Mouse (Mus musculus) liver, embryonic 13.5 days (tissue): Measurements from ENCODE around the gene Arid4b. TPM values are rescaled to one million over a fixed set of nuclear protein-coding genes. Genes with fewer than 3 reads are reported as not detected.

ENCODE experiments used
- ATAC-seq: fragments of 200-750 bp; cut with Nextera tagmentation; 2 replicates; pipeline ENCODE4 v1.8.0; 2017; ENCODE audit warnings: low read depth, mild to moderate bottlenecking, moderate number of reproducible peaks, moderate library complexity
- DNase-seq: peaks from one replicate; pipeline ENCODE4 v3.0.0; 2022
- H3K27ac ChIP-seq: fragments of 300-500 bp; sonication (generic); 2 replicates; pipeline ENCODE4 v1.5.1; 2015; ENCODE audit warnings: moderate library complexity, mild to moderate bottlenecking, inconsistent platforms
- H3K27me3 ChIP-seq: fragments of 300-500 bp; sonication (generic); 2 replicates; pipeline ENCODE4 v1.6.1; 2015; ENCODE audit warnings: mild to moderate bottlenecking, inconsistent platforms
- H3K36me3 ChIP-seq: fragments of 300-500 bp; sonication (generic); 2 replicates; pipeline ENCODE4 v1.6.1; 2015; ENCODE audit warnings: mild to moderate bottlenecking, inconsistent platforms
- H3K4me1 ChIP-seq: fragments of 300-500 bp; sonication (generic); replicated peaks from 2 replicates; pipeline ENCODE4 v1.6.1; 2015; ENCODE audit warnings: inconsistent platforms
- H3K4me2 ChIP-seq: fragments of 300-500 bp; sonication (generic); 2 replicates; pipeline ENCODE4 v1.6.1; 2015; ENCODE audit warnings: inconsistent platforms, mild to moderate bottlenecking, moderate library complexity
- H3K4me3 ChIP-seq: fragments of 300-500 bp; sonication (generic); replicated peaks from 2 replicates; pipeline ENCODE4 v1.5.1; 2015; ENCODE audit warnings: mild to moderate bottlenecking, inconsistent platforms
- H3K9ac ChIP-seq: fragments of 300-500 bp; sonication (generic); 2 replicates; pipeline ENCODE4 v1.6.1; 2015; ENCODE audit warnings: mild to moderate bottlenecking, inconsistent platforms
- H3K9me3 ChIP-seq: fragments of 300-500 bp; sonication (generic); replicated peaks from 2 replicates; pipeline ENCODE4 v1.6.1; 2016; ENCODE audit warnings: inconsistent platforms
- WGBS: fragments of 180-500 bp; shearing (Covaris S2); methylation state at CpG from one replicate; pipeline ENCODE4 v1.1.7; 2015; ENCODE audit not compliant: insufficient replicate concordance; 5-methylcytosine and 5-hydroxymethylcytosine counted together
- polyA plus RNA-seq: library from polyadenylated mRNA; unstranded; fragments of >200 nt; fragmentation: Nextera tagmentation; extraction: Ambion mirVana; gene quantifications from 2 replicates; pipeline ENCODE4 v1.2.1, GENCODE M21; 2015

The Arid4b gene
- polyA plus RNA-seq, 1 experiment from 2014 or later, result 17.8 TPM

- peak overlapping the region; percentile 100 for H3K9ac ChIP-seq
- peaks cover 44% of the 10 kb centered on the region for H3K4me1 ChIP-seq
- no peaks in the 10 kb centered on the region for H3K9me3 ChIP-seq
- H3K4me3 ChIP-seq, result peak overlapping the region; percentile 99
- DNase-seq (no peak), ATAC-seq (peak; percentile 25)
- 1% methylated on average over 31 of the region's 31 CpGs for WGBS
- H3K27ac ChIP-seq, result peak overlapping the region; percentile 95
- peak overlapping the region; percentile 82 for H3K4me2 ChIP-seq
- H3K27me3 ChIP-seq, result no peaks in the 10 kb centered on the region
- H3K36me3 ChIP-seq, result peaks cover 14% of the 10 kb centered on the region; the same call in 1 of the 2 replicates
Measured at GRCm38 (mm10) chr13:14063942-14064271, 875 bp downstream of the Arid4b start.

- WGBS, result under 1% methylated on average over 57 of the region's 65 CpGs
- H3K4me1 ChIP-seq, result peaks cover 44% of the 10 kb centered on the region
- ATAC-seq, result no peak; the same call in 1 of the 2 replicates
Measured at GRCm38 (mm10) chr13:14064341-14065027, 1.5 kb downstream of the Arid4b start.

GRCm38 (mm10) chr13:14065028-14065380 lies 2.0 kb downstream of the Arid4b start:
- DNase-seq, result no peak
- Histone ChIP-seq H3K4me3 (peak overlapping the region; percentile 99), H3K27ac (peak overlapping the region; percentile 95), H3K4me2 (peak overlapping the region; percentile 82), H3K9ac (peak overlapping the region; percentile 100), H3K36me3 (peaks cover 16% of the 10 kb centered on the region; the same call in 1 of the 2 replicates), H3K4me1 (peaks cover 44% of the 10 kb centered on the region), H3K27me3 (no peaks in the 10 kb centered on the region), H3K9me3 (no peaks in the 10 kb centered on the region)
- no peak for ATAC-seq
- 24% methylated on average over 9 of the region's 9 CpGs for WGBS

More at GRCm38 (mm10) chr13:14064341-14065027, 1.5 kb downstream of the Arid4b start:
- peak overlapping the region; percentile 100 for H3K9ac ChIP-seq
- H3K9me3 ChIP-seq, result no peaks in the 10 kb centered on the region
- peak overlapping the region; percentile 99 for H3K4me3 ChIP-seq
- H3K4me2 ChIP-seq, result peak overlapping the region; percentile 82
- peak overlapping the region; percentile 95 for H3K27ac ChIP-seq
- H3K36me3 ChIP-seq, result peaks cover 16% of the 10 kb centered on the region; the same call in 1 of the 2 replicates
- no peaks in the 10 kb centered on the region for H3K27me3 ChIP-seq
- peak; percentile 27 for DNase-seq

- Histone ChIP-seq H3K9ac (0 out of 2 replicates have a peak overlapping the region, but pooled peaks have one; percentile 17), H3K36me3 (peaks cover 16% of the 10 kb centered on the region; the same call in 1 of the 2 replicates), H3K9me3 (no peaks in the 10 kb centered on the region), H3K27ac (no peak overlapping the region; the same call in 1 of the 2 replicates), H3K27me3 (no peaks in the 10 kb centered on the region), H3K4me3 (no peak overlapping the region), H3K4me2 (peak overlapping the region; percentile 14; the same call in 1 of the 2 replicates), H3K4me1 (peaks cover 47% of the 10 kb centered on the region)
- DNase-seq (no peak), ATAC-seq (no peak)
- 69% methylated on average over 1 of the region's 1 CpGs for WGBS
Measured at GRCm38 (mm10) chr13:14065701-14066100, 2.7 kb downstream of the Arid4b start.

DNA sequence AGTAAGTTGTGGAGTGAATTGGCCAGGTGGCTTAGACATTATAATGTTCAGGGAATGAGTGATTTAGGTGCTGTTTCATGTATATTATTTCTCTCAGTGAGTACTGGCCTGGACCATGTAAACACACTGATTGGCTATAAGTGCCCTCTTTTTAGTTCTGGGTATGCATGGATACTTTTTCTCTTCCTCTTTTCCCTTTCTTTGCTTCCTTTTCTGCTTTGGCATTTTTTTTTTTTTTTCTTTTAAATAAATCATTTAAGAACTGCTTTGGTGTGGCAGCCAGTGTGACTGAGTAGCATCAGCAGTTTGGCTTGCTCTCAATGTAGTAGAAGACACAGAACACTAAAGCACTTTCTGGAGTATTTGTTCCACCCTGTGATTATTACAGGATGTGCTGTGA lies 5.0 kb downstream of the Arid4b start:
- H3K9me3 ChIP-seq, result no peaks in the 10 kb centered on the region
- H3K4me2 ChIP-seq, result no peak overlapping the region
- no peaks in the 10 kb centered on the region for H3K27me3 ChIP-seq
- no peak for ATAC-seq
- no peak overlapping the region for H3K27ac ChIP-seq
- H3K4me3 ChIP-seq, result no peak overlapping the region
- H3K4me1 ChIP-seq, result peaks cover 43% of the 10 kb centered on the region
- DNase-seq, result no peak
- H3K36me3 ChIP-seq, result peaks cover 16% of the 10 kb centered on the region; the same call in 1 of the 2 replicates
- H3K9ac ChIP-seq, result no peak overlapping the region

DNA sequence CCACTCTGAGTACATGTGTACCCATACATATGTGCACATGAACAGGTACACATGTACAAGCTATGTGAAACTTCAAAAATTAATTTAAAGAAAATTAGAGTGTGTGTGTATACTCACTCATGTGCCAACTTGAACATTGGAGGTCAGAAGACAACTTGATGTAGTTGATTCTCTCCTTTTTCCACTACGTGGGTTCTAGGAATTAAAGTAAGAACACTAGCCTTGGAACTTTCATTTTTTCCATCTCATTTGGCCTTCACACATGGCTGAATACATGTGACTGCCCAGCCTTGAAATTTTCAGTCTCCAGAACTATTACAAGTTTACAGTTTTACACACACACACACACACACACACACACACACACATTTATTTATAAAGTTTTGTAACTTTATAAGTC lies 6.3 kb downstream of the Arid4b start:
- Histone ChIP-seq H3K27me3 (no peaks in the 10 kb centered on the region), H3K9ac (no peak overlapping the region), H3K9me3 (no peaks in the 10 kb centered on the region), H3K4me2 (no peak overlapping the region), H3K36me3 (peaks cover 16% of the 10 kb centered on the region; the same call in 1 of the 2 replicates), H3K27ac (no peak overlapping the region), H3K4me1 (peaks cover 48% of the 10 kb centered on the region), H3K4me3 (no peak overlapping the region)
- ATAC-seq, result no peak
- no peak for DNase-seq
- WGBS, result 87% methylated on average over 1 of the region's 1 CpGs

DNA sequence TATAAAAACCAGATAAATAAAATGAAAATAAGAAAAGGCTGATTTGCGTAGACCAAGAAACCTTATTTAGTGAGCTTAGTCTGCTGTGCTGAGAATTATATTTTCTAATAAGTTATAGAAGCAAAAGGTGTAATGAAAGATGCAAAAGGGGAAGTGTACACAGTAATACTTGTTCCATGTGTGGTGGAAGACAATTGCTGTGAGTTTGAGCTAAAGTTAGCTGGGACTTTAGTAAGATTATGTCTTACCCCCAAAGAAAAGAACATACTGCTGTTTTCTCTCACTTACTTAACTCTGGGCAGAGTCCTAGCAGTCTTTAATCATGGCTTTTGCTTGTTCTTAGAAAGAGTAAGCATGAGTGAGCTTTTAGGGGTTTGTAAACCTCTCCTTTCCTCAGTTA lies 11.3 kb downstream of the Arid4b start:
- Histone ChIP-seq H3K9ac (no peak overlapping the region), H3K27ac (peak overlapping the region; percentile 2; the same call in 1 of the 2 replicates), H3K4me1 (peaks cover 30% of the 10 kb centered on the region), H3K4me2 (no peak overlapping the region), H3K9me3 (no peaks in the 10 kb centered on the region), H3K27me3 (no peaks in the 10 kb centered on the region), H3K4me3 (no peak overlapping the region), H3K36me3 (no peaks in the 10 kb centered on the region)
- WGBS, result 85% methylated on average over 1 of the region's 1 CpGs
- ATAC-seq, result no peak
- no peak for DNase-seq

- DNase-seq (no peak), ATAC-seq (no peak)
- no peak overlapping the region for H3K27ac ChIP-seq
- no peaks in the 10 kb centered on the region for H3K9me3 ChIP-seq
- H3K27me3 ChIP-seq, result no peaks in the 10 kb centered on the region
- H3K4me1 ChIP-seq, result peaks cover 32% of the 10 kb centered on the region
- no peaks in the 10 kb centered on the region for H3K36me3 ChIP-seq
- H3K4me3 ChIP-seq, result no peak overlapping the region
- H3K4me2 ChIP-seq, result no peak overlapping the region
- 51% methylated on average over 1 of the region's 1 CpGs for WGBS
- no peak overlapping the region for H3K9ac ChIP-seq
Measured at GRCm38 (mm10) chr13:14075326-14075725, 12.3 kb downstream of the Arid4b start.

- no peak for DNase-seq
- 91% methylated on average over 1 of the region's 1 CpGs for WGBS
- no peak for ATAC-seq
Measured at GRCm38 (mm10) chr13:14088669-14089068, 25.6 kb downstream of the Arid4b start.

DNA sequence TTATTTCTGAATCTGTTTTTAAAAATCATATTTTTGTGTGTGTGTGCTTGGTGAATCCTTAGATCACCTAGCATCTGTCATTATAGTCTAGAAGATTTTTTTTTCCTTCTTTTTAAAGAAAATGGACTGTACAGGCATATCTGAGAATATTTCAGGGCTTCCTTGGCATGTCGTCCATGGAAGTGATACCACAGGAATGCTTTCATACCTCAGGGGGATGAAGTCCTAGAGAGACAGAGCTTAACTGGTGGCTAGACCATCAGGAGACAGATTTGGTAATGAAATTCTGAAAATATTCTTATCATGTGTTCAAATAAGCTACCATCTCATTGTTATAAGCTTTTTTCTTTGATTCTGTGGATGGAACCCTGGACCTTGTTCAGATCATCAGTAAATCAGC lies 40.0 kb downstream of the Arid4b start:
- Histone ChIP-seq H3K9me3 (no peaks in the 10 kb centered on the region), H3K27me3 (no peaks in the 10 kb centered on the region), H3K9ac (no peak overlapping the region), H3K4me3 (no peak overlapping the region), H3K4me2 (no peak overlapping the region), H3K36me3 (no peaks in the 10 kb centered on the region), H3K4me1 (peaks cover 7% of the 10 kb centered on the region), H3K27ac (no peak overlapping the region)
- DNase-seq (no peak), ATAC-seq (no peak)
- WGBS, result 56% methylated on average over 1 of the region's 1 CpGs

More at GRCm38 (mm10) chr13:14088669-14089068, 25.6 kb downstream of the Arid4b start:
- H3K27ac ChIP-seq, result no peak overlapping the region
- H3K36me3 ChIP-seq, result no peaks in the 10 kb centered on the region
- no peaks in the 10 kb centered on the region for H3K9me3 ChIP-seq
- H3K4me2 ChIP-seq, result no peak overlapping the region
- H3K4me3 ChIP-seq, result no peak overlapping the region
- peaks cover 17% of the 10 kb centered on the region for H3K4me1 ChIP-seq
- H3K9ac ChIP-seq, result no peak overlapping the region
- no peaks in the 10 kb centered on the region for H3K27me3 ChIP-seq

DNA sequence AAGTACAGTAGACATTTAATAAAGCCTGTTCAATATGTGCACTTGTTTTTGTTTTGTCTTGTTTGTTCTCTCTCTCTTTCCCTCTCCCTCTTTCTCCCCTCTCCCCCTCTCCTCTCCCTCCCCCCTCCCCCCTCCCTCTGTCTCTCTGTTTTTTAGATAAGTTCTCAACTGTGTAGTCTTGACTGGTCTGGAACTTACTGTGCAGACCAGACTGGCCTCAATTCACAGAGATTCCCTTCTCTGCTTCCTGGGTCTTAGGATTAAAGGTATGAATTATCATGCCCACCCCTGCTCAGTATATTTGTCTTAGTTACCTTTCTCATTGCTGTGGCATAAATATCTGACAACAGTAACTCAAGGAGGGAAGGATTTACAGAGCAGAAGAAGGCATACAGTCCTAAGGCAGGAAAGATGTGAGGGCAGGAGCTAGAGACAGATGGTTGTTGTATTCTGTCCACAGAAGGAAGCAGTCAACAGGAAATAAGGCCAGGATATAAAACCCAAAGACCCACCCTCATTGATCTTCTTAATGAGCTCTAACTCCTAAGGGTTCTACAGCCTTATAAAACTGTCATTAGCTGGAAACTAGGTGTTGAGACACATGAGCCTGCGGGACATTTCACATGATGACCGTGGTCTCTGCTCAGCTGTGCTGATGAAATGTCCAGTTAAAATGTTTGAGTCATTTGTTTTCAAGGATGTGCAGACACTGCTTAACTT lies 47.3 kb downstream of the Arid4b start:
- Histone ChIP-seq H3K4me1 (peaks cover 17% of the 10 kb centered on the region), H3K4me2 (no peak overlapping the region), H3K27ac (no peak overlapping the region), H3K36me3 (no peaks in the 10 kb centered on the region), H3K4me3 (no peak overlapping the region), H3K27me3 (no peaks in the 10 kb centered on the region), H3K9ac (no peak overlapping the region), H3K9me3 (no peaks in the 10 kb centered on the region)
- no peak for ATAC-seq
- WGBS, result 83% methylated on average over 2 of the region's 2 CpGs
- no peak for DNase-seq
